Mouse (Mus musculus) intestine, embryonic 15.5 days (tissue): ENCODE data around the gene Mustn1. TPM values are rescaled to one million over a fixed set of nuclear protein-coding genes. Genes with fewer than 3 reads are reported as not detected.
A peak's percentile ranks its signal among the peaks of the same experiment; 100 is the strongest.

ENCODE experiments used
- ATAC-seq: fragments of 200-750 bp; cut with Nextera tagmentation; 2 replicates; pipeline ENCODE4 v1.8.0; 2017; ENCODE audit warnings: moderate TSS enrichment, moderate library complexity
- H3K27ac ChIP-seq: fragments of 300-500 bp; sonication (generic); 2 replicates; pipeline ENCODE4 v1.5.1; 2015; ENCODE audit warnings: mild to moderate bottlenecking, inconsistent platforms
- H3K27me3 ChIP-seq: fragments of 300-500 bp; sonication (generic); replicated peaks from 2 replicates; pipeline ENCODE4 v1.6.1; 2015; ENCODE audit warnings: inconsistent platforms
- H3K36me3 ChIP-seq: fragments of 300-500 bp; sonication (generic); 2 replicates; pipeline ENCODE4 v1.6.1; 2015; ENCODE audit warnings: inconsistent platforms
- H3K4me1 ChIP-seq: fragments of 300-500 bp; sonication (generic); replicated peaks from 2 replicates; pipeline ENCODE4 v1.6.1; 2015; ENCODE audit warnings: inconsistent platforms
- H3K4me2 ChIP-seq: fragments of 300-500 bp; sonication (generic); replicated peaks from 2 replicates; pipeline ENCODE4 v1.6.1; 2015; ENCODE audit warnings: mild to moderate bottlenecking, inconsistent platforms
- H3K4me3 ChIP-seq: fragments of 300-500 bp; sonication (generic); replicated peaks from 2 replicates; pipeline ENCODE4 v1.5.1; 2015; ENCODE audit warnings: inconsistent platforms
- H3K9ac ChIP-seq: fragments of 300-500 bp; sonication (generic); 2 replicates; pipeline ENCODE4 v1.6.1; 2015; ENCODE audit warnings: inconsistent platforms
- H3K9me3 ChIP-seq: fragments of 300-500 bp; sonication (generic); 2 replicates; pipeline ENCODE4 v1.6.1; 2016; ENCODE audit warnings: inconsistent platforms
- WGBS: fragments of 180-500 bp; shearing (Covaris S2); methylation state at CpG from one replicate; pipeline ENCODE4 v1.1.7; 2015; 5-methylcytosine and 5-hydroxymethylcytosine counted together
- polyA plus RNA-seq: library from polyadenylated mRNA; unstranded; fragments of >200 nt; fragmentation: Nextera tagmentation; extraction: Ambion mirVana; gene quantifications from 2 replicates; pipeline ENCODE4 v1.2.1, GENCODE M21; 2015

Mustn1 gene
- polyA plus RNA-seq, 1 experiment from 2014 or later = 8.1 TPM

DNA sequence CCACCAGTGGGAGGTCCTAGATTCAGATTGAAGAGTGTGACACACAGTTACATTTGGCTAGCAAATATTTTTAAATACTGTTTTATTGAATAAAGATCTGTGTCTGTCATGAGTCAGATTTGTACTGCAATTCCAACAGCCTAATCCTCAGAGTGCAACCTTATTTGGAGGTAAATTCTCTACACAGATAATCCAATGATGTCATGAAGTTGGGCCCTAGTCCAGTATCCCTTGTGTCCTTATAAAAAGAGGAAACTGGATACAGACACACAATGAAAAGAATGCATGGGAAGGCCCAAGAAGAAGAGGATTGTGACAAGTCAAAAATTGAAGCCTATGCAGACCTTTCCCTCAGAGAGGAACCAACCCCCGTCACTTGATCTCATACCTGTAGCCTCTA is 37.5 kb downstream of the Mustn1 start:
- H3K4me2 ChIP-seq = no peak overlapping the region
- H3K4me3 ChIP-seq = no peak overlapping the region
- H3K4me1 ChIP-seq = no peaks in the 10 kb centered on the region
- H3K9me3 ChIP-seq = no peaks in the 10 kb centered on the region
- no peak overlapping the region for H3K27ac ChIP-seq
- no peaks in the 10 kb centered on the region for H3K36me3 ChIP-seq
- no peak overlapping the region for H3K9ac ChIP-seq
- ATAC-seq = 0 out of 2 replicates have a peak, but pooled peaks have one; percentile 16
- 83% methylated on average over 1 of the region's 1 CpGs for WGBS
- H3K27me3 ChIP-seq = no peaks in the 10 kb centered on the region

DNA sequence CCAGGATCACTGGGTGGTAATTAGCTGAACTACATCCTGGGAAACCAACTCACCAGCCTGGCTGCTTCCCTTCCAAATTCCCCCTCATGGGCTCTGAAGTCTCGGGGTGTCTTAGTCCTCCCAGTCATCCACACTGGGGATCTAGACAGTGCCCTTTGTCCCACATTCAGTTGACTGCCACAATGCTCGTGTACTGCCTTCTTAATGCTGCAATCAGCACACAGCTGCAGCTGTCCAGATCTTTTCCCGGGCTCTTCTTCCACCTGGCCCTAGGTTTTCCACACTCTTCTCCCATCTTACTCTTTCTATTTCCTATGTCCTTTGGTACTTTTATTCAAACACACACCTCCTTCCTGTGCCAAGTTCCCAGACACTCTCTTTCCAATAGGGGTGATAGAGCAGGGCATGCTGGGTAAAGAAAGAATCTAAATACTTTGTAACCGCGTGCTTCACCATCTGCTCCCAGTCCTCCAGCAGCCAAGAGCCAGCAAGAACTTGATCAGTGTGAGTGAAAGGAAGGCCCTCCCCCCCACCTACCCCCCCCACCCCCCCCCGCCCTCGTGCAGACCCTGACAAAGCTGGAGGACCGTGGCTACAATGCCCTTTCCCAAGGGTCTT is 43.2 kb downstream of the Mustn1 start:
- H3K9ac ChIP-seq = no peak overlapping the region
- ATAC-seq = no peak
- no peaks in the 10 kb centered on the region for H3K36me3 ChIP-seq
- no peak overlapping the region for H3K4me2 ChIP-seq
- H3K9me3 ChIP-seq = no peaks in the 10 kb centered on the region
- H3K27me3 ChIP-seq = no peaks in the 10 kb centered on the region
- H3K4me1 ChIP-seq = no peaks in the 10 kb centered on the region
- no peak overlapping the region for H3K4me3 ChIP-seq
- WGBS = 51% methylated on average over 8 of the region's 8 CpGs
- H3K27ac ChIP-seq = no peak overlapping the region

DNA sequence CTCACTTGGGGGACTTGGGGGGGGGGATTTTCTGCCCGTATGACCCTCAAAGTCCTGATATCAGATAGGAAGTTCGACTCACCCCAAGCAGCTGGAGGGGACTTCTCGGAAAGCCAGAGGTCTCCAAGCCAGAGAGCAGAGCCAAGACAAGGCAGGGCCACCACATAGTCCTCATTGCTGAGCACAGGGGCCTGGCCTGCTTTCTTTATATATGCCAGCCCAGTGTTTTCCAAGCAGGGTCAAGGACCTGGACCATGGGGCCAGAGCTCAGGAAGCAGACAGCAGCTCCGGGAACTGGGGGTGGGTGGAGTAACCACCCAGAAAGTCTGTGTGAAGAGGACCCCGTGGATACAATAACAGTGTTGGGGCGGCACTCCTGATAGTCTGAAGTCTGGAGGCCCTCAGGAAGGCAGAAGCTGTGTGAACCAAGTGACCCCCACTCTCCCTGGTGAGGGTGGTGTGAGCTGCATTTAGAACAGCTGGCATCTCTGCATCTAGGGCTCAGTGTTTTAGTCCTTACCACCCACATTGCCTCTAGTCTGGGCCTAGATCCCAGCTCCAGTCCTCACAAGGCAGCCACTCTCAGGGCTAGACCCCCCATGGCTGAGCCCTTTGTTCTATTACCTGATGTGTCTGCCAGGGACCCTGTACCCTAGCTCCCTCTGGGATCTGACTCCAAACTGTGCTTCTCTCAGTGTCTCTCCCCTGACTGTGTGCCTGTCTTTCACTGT is 44.5 kb downstream of the Mustn1 start, which contains the start of gene Itih3:
Gene Itih3 (minus strand): TSS at position 386 of the 731 bp plus-strand sequence.
- WGBS = 38% methylated on average over 6 of the region's 6 CpGs
- no peaks in the 10 kb centered on the region for H3K36me3 ChIP-seq
- no peak within 1 kb of the TSS for H3K27ac ChIP-seq
- H3K9me3 ChIP-seq = no peaks in the 10 kb centered on the region
- no peak within 1 kb of the TSS for H3K9ac ChIP-seq
- H3K4me1 ChIP-seq = no peaks in the 10 kb centered on the region
- H3K4me3 ChIP-seq = no peak within 1 kb of the TSS
- H3K4me2 ChIP-seq = no peak within 1 kb of the TSS
- ATAC-seq = no peak
- no peaks in the 10 kb centered on the region for H3K27me3 ChIP-seq

DNA sequence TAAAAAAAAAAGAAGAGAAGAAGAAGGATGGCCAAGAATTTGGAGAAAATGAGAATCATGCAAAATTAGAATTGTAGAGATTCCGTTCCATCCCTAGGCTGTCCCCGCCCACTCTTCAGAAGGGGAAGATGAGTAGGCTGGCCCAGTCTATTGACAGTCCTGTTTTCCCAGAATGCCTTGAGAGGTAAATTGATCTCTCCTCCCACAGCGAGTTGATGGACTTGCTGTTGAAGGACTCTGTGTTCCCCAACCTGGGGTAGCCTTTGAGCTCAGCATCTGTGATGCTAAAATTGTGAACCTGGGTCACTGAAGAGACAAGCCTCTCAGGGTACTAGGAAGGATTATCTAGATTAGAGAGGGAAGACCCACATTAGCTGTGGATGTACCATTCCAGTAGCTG is 46.5 kb downstream of the Mustn1 start:
- WGBS = 87% methylated on average over 3 of the region's 3 CpGs
- Histone ChIP-seq H3K4me2 (no peak overlapping the region), H3K4me1 (no peaks in the 10 kb centered on the region), H3K9ac (no peak overlapping the region), H3K27ac (no peak overlapping the region), H3K4me3 (no peak overlapping the region), H3K9me3 (no peaks in the 10 kb centered on the region), H3K36me3 (no peaks in the 10 kb centered on the region), H3K27me3 (no peaks in the 10 kb centered on the region)
- no peak for ATAC-seq

DNA sequence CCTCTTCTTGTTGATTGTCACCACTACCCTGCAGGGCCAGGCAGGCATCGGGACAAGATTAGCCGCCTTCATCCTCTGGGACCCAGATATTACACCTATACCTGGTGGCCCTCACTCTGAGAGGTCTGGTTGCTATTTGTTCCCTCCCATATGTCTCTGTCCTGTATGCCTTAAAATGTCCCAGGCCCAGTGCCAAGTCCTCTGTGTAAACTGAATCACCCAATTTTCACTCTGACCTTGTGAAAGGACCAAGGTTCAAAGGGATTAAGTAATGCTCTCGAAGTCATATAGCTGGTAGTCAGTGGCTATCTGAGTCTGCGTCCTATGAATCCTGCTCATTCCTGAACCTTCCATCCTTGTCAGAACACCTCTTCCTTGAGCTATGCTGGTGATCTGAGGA is 51.4 kb downstream of the Mustn1 start:
- WGBS = 85% methylated on average over 4 of the region's 4 CpGs
- no peaks in the 10 kb centered on the region for H3K27me3 ChIP-seq
- no peak overlapping the region for H3K9ac ChIP-seq
- no peak overlapping the region for H3K4me3 ChIP-seq
- no peak overlapping the region for H3K27ac ChIP-seq
- no peaks in the 10 kb centered on the region for H3K9me3 ChIP-seq
- no peaks in the 10 kb centered on the region for H3K36me3 ChIP-seq
- no peak overlapping the region for H3K4me2 ChIP-seq
- H3K4me1 ChIP-seq = no peaks in the 10 kb centered on the region
- no peak for ATAC-seq

Other genes with a start within 250 kb of the Mustn1 start
- gene Rft1, start 224.8 kb upstream of the Mustn1 start, polyA plus RNA-seq = 12.6 and 15.0 TPM in 2 replicates
- 11.4 and 12.3 TPM in 2 replicates for gene Sfmbt1, start 164.4 kb upstream of the Mustn1 start, polyA plus RNA-seq
- gene Tmem110, start 53.6 kb upstream of the Mustn1 start, polyA plus RNA-seq = 22.0 and 22.2 TPM in 2 replicates
- 1.1 and 2.6 TPM in 2 replicates for gene Itih4, start 7.3 kb downstream of the Mustn1 start, polyA plus RNA-seq
- gene Itih3, start 44.6 kb downstream of the Mustn1 start, polyA plus RNA-seq = 3.2 and 5.1 TPM in 2 replicates
- gene Itih1, start 64.1 kb downstream of the Mustn1 start, polyA plus RNA-seq = 0.41 and 1.2 TPM in 2 replicates
- gene Nek4, start 72.2 kb downstream of the Mustn1 start, polyA plus RNA-seq = 8.5 and 9.5 TPM in 2 replicates
- 44.6 and 48.6 TPM in 2 replicates for gene Glt8d1, start 122.2 kb downstream of the Mustn1 start, polyA plus RNA-seq
- gene Spcs1, start 122.5 kb downstream of the Mustn1 start, polyA plus RNA-seq = 411 and 423 TPM in 2 replicates
- gene Pbrm1, start 139.9 kb downstream of the Mustn1 start, polyA plus RNA-seq = 97.1 and 106 TPM in 2 replicates
- 127 and 151 TPM in 2 replicates for gene Gnl3, start 140.0 kb downstream of the Mustn1 start, polyA plus RNA-seq
- gene Smim4, start 249.8 kb downstream of the Mustn1 start, polyA plus RNA-seq = 90.1 TPM in 2 replicates